Mouse (Mus musculus): ENCODE measurements around the gene Mpv17l.
"Not testable (repeated sequence)": the region's sequence is repeated elsewhere in the genome, so short reads cannot be mapped to it uniquely, and the experiment has no call there.

Mpv17l gene

GRCm38 (mm10) chr16:13902888-13903483, at the start of gene Mpv17l, which contains the start of gene Pdxdc1:
Gene Mpv17l, plus strand, starts transcription at chr16:13903161.
Gene Pdxdc1, minus strand, starts transcription at chr16:13903131.
- peak; percentile 97 for DNase-seq (ENCODE audit: low spot score)

- DNase-seq (ENCODE audit: low spot score) = no peak
These were observed 49.1 kb upstream of the Mpv17l start for GRCm38 (mm10) chr16:13853886-13854285.

- no peak for DNase-seq (ENCODE audit: low spot score)
These were observed 36.9 kb upstream of the Mpv17l start for GRCm38 (mm10) chr16:13866076-13866475.

GRCm38 (mm10) chr16:13866616-13867015, 36.3 kb upstream of the Mpv17l start:
- no peak for DNase-seq (ENCODE audit: low spot score)

- DNase-seq (ENCODE audit: low spot score) = not testable (repeated sequence)
These were observed 35.6 kb upstream of the Mpv17l start for GRCm38 (mm10) chr16:13867406-13867805.

- no peak for DNase-seq (ENCODE audit: low spot score)
These were observed 34.9 kb upstream of the Mpv17l start for GRCm38 (mm10) chr16:13867910-13868514.

- no peak for DNase-seq (ENCODE audit: low spot score)
These were observed 27.5 kb upstream of the Mpv17l start for GRCm38 (mm10) chr16:13875483-13875882.

- no peak for DNase-seq (ENCODE audit: low spot score)
These were observed 19.7 kb upstream of the Mpv17l start for GRCm38 (mm10) chr16:13883094-13883774.

GRCm38 (mm10) chr16:13890449-13890848, 12.5 kb upstream of the Mpv17l start:
- DNase-seq (ENCODE audit: low spot score) = no peak

- DNase-seq (ENCODE audit: low spot score) = no peak
These were observed 10.1 kb upstream of the Mpv17l start for GRCm38 (mm10) chr16:13892850-13893249.

GRCm38 (mm10) chr16:13894097-13894496, 8.9 kb upstream of the Mpv17l start:
- DNase-seq (ENCODE audit: low spot score) = no peak

- DNase-seq (ENCODE audit: low spot score) = no peak
These were observed 7.2 kb upstream of the Mpv17l start for GRCm38 (mm10) chr16:13895740-13896139.

GRCm38 (mm10) chr16:13896357-13896756, 6.6 kb upstream of the Mpv17l start:
- no peak for DNase-seq (ENCODE audit: low spot score)

- no peak for DNase-seq (ENCODE audit: low spot score)
These were observed 4.0 kb upstream of the Mpv17l start for GRCm38 (mm10) chr16:13898981-13899380.

GRCm38 (mm10) chr16:13902397-13902831, 547 bp upstream of the Mpv17l start:
- DNase-seq (ENCODE audit: low spot score) = no peak

GRCm38 (mm10) chr16:13903488-13903887, 527 bp downstream of the Mpv17l start:
- peak; percentile 58 for DNase-seq (ENCODE audit: low spot score)

GRCm38 (mm10) chr16:13907297-13907696, 4.3 kb downstream of the Mpv17l start:
- DNase-seq (ENCODE audit: low spot score) = no peak

GRCm38 (mm10) chr16:13920093-13920492, 17.1 kb downstream of the Mpv17l start:
- no peak for DNase-seq (ENCODE audit: low spot score)

- no peak for DNase-seq (ENCODE audit: low spot score)
These were observed 18.1 kb downstream of the Mpv17l start for GRCm38 (mm10) chr16:13921063-13921462.

GRCm38 (mm10) chr16:13921781-13922180, 18.8 kb downstream of the Mpv17l start:
- DNase-seq (ENCODE audit: low spot score) = no peak

- not testable (repeated sequence) for DNase-seq (ENCODE audit: low spot score)
These were observed 19.5 kb downstream of the Mpv17l start for GRCm38 (mm10) chr16:13922499-13922898.

GRCm38 (mm10) chr16:13922966-13923365, 20.0 kb downstream of the Mpv17l start:
- not testable (repeated sequence) for DNase-seq (ENCODE audit: low spot score)

GRCm38 (mm10) chr16:13927456-13928075, 24.6 kb downstream of the Mpv17l start:
- DNase-seq (ENCODE audit: low spot score) = no peak

Data from urinary bladder, postnatal 25 days (tissue).